Mouse (Mus musculus) urinary bladder, postnatal 36 days (tissue): ENCODE results near the gene Atxn7l3.

Source experiments
- DNase-seq, 2 experiments: peaks; one replicate each; pipeline ENCODE4 v3.0.0; 2022; ENCODE audit warnings: low spot score in 2 of 2, mixed read lengths in 1 of 2

The Atxn7l3 gene

DNA sequence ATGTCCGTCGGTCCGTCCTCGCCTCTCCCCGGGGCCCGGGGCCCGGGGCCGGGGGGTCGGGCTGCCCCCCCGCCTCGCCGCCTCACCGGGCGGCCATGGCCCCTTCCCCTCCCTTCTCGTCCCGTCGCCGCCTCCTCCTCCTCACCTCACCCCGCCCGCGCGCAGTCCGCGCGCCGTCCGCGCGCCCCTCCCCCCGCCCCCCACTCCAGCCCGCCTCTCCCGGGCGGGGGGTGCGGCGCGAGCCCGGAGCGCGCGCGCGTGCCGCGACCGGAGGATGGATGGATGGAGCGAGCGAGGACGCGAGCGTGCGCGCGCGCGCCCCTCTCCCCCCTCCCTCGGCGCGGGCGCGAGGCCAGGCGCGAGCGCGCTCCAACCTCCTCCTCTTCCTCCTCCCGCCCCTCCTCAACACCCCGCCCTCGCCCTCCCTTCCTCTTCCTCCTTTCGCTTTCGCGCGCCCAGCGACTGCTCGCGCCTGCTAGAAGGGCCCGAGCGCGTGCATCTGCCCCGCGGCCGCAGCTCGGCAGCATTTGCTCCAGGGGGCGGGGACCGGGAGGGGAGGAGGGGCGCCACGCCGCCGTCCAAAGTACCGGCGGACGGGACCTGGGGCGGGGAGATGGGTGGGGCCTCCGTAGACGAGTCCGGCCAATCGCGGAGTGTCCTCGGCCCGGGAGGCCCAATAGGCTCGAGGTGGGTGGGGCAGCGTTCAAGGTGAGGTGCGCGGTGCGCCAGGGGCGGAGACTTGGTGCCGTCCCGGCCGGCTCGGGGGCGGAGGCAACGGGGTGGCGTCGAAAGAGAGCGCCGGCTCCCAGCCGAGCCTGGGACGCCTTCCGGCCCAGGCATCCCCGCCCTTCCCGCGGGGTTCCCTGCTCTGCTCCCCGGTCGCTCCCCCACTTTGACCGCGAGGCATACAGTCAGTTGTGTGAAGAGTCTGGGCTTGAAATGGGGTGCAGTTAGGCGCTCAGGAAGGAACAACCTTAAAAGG lies at the start of gene Atxn7l3:
Atxn7l3 (minus strand) TSS at position 141 of the 982 bp plus-strand sequence.
- peak; percentile 94 to 99 for DNase-seq

DNA sequence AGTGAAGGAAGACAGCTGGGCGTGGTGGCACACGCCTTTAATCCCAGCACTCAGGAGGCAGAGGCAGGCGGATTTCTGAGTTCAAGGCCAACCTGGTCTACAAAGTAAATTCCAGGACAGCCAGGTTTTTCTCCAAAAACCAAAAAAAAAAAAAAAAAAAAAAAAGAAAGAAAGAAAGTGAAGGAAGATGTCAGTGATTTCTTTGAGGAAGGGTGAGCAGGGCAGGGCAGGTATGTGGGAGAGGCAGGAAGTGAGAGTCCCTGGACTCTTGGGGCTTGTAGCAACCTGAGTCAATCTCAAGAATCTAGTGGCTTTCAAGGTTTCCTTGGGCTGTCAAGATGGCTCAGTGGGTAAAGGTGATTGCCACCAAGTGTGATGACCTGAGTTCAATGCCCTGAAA lies 48.0 kb upstream of the Atxn7l3 start:
- no peak for DNase-seq

DNA sequence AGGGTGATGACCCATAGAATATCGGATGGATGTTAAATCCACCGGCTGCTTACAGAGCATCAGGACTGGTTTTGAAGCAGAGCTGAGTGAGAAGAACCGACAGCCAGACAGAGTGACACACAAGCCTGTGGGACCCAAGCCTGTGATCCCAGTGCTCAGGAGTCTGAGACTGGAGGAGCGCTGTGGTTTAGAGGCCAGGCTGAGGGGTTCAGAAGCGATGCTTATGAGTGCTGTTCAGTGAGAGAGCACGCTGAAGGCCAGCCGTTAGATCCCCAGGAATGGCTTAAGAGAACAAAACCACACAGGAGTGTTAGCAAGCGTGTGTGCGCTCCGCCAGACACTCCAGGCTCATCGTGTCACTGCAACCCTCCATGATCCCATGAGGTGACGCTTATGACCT lies 46.3 kb upstream of the Atxn7l3 start:
- no peak for DNase-seq

DNA sequence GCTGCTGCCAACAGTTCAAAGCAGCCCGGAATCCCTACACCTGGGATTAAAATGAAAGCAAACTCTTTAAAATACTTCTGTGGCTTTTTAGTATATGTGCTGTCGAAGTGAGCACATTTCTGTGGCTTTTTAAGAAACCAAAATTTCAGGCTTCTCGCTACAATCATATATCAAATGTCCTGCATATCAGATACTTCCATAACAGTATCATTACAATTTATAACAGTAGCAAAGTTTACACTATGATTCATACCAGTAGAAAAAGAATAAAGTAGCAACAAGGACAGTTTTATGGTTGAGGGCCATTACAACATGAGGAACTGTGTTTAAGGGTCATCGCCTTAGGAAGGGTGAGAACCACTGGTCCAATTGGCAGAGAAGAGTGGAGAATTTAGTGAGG lies 44.7 kb upstream of the Atxn7l3 start:
- no peak for DNase-seq

DNA sequence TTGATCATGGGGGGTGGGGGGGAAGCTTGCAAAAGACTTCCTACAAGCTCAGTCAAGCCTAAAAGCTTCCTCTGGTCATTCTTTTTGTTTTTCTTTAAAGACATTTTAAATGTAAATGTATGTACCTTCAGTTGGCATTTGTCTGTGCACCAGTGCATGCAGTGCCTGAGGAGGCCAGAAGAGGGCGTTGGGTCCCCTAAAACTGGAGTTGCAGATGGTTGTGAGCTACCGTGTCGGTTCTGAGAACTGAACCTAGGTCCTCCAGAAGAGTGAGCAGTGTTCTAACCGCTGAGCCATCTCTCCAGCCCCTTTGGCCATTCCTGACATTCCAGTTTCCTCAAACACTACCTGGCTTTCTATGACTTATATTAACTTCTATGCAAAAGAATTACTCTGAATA lies 43.2 kb upstream of the Atxn7l3 start:
- DNase-seq = no peak

DNA sequence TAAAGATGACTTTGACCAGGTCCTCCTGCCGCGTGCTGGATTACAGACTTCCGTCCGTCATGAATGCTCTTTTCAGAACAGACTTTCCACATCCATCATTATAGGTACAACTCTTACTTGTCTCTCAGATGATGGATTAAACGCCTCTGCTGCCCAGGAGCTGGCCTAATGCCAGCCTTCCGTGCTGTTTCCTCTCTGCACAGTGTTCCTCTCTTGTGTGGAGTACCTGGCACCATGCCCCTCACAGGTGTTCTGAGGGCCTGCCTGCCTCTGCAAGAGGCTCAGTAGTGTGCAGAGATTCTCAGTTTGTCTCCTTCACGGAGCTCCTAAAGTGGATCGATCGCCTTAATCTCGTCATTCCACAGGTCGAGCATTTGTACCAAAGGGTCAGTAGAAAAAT lies 42.8 kb upstream of the Atxn7l3 start:
- no peak for DNase-seq

DNA sequence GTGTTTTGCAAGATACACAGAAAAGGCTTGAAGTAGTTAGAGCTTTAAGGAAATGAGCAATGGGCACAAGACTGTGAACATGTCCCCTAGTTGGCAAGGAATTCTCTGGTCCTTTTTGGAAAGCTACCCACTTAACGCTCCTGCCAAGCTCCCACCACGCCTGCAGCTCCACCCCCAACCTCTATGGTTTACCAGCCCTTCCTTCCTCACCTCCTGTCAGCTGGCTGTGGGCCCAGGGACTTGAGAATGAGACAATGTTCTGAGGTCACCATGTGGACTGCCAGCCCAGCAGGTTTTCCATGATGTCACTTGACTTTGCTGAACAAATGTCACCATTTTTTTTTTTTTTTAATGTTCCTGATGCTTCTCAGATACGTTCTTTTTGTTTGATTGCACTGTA lies 42.1 kb upstream of the Atxn7l3 start:
- peak in 1 of 2 experiments; percentile 81 for DNase-seq

DNA sequence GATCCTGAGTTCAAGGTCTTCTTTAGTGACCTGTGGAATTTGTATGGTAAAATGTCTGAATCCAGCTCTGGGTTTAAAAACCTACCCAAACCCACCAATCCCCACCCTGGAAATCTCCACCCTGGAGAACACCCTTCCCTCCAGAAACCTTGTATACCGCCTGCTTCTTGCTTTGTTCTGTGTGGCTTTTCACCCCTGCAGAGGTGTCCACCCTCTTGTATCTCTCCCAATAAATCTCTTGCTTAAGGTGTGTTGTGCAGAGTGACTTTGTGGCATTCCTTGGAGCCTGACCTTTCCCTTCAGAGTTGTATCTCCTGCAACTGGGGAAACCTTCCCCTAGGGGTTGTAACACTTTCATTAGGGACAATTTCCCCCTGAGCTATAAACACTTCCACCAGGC lies 41.5 kb upstream of the Atxn7l3 start:
- no peak for DNase-seq

DNA sequence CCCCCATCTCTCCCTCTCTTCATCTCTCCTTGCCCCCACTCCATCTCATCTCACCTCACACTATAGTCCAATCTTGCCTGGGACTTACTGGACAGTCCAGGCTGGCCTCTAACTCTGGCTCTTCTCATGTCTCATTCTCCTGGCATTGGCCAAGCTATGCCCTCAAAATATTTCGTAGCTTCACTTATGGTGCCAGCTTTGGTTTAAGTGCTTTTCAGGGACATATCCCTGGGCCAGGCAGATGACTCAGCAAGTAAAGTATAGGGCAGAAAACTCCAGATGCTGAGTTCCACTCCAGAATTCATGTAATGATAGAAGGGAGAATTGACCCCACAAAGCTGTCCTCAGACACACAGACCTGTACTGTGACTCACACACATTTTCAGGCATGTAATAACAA lies 39.8 kb upstream of the Atxn7l3 start:
- DNase-seq = no peak

DNA sequence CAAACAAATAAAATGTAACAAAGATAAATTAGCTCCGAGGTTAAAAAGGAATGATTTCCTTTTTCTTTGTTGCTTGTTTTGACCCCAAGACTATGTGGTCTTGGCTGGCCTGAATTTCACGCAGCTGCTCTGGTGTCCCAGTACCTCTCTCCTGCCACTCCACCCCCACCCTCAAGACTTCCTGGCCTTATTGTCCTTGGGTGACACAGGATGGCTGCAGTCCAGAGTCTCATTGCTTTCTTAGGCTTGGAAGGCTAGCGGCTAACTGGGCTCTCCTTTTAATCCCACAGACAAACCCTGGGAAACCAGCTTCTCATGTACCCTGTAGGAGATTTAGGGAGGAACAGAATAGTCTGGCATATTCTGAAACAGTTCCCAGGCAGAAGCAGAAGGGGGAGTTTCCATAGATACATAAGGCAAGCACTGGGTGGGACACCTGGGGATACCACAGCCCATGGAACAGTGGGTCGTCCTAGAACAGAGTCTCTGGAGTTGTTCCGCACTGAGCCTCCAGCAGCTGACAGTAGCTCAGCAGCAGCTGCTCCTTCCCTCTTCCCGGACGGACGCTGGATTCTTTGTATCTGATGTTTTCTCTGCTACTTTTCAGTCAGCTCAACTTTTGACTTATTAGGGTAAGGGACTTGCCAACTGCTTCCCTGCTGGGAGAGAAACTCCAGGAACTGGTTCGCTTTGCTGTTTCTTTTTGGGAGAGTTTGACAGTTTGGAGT lies 38.7 kb upstream of the Atxn7l3 start:
- no peak for DNase-seq

DNA sequence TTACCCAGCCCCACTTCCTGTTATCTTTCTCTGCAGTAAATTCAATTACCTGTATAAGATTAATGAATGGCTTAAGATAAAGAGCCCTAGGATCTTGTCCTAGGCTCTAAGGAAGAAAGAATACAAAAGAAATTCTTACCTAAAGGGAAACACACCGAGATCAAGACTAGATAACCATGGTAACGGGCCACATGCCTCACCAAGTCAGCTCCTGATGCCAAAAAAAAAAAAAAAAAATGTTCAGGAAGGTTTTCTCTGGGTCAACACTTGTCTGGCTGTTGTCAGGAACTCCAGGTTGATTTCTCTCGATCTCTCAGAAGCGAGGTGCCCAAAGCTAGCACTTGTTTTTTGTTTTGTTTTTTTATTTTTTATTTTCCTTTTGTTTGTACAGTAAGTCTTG lies 37.6 kb upstream of the Atxn7l3 start:
- no peak for DNase-seq

DNA sequence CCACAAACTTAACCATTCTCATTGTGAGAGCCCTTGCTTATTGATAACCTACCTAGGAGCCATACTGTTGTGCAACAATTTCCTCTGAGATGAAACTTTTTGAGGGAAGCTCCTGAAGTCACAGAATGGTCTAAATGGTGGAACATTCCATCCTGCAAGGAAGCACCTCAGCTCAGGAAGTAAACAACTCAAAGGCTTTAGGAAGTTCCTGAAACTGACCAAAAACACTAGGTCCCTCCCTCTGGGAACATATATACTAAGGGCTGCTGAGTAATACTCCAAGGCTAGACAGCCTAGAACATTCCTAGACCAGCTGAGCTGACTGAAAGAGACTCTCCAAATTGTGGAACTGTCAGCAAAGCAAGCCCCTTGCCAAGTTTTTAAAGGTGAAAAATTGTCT lies 36.6 kb upstream of the Atxn7l3 start:
- no peak for DNase-seq

DNA sequence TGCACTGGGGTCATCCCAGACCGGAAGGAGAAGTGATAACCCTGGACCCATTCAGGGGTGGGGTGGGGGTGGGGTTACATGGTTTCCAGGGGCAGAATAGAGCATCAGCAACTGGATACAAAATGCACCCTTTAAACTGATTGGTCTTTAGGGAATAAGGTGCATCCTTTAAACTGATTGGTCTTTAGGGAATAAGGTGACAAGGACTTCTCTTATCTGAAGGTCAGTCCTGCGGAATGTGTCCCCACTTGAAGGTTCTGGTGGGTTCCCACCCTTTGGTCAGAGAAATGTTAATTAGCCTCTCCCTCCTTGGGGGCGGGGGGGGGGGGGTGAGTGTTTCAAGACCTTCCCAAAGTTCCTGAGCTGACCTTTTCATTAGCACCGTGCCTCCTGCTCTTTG lies 35.4 kb upstream of the Atxn7l3 start:
- no peak for DNase-seq

DNA sequence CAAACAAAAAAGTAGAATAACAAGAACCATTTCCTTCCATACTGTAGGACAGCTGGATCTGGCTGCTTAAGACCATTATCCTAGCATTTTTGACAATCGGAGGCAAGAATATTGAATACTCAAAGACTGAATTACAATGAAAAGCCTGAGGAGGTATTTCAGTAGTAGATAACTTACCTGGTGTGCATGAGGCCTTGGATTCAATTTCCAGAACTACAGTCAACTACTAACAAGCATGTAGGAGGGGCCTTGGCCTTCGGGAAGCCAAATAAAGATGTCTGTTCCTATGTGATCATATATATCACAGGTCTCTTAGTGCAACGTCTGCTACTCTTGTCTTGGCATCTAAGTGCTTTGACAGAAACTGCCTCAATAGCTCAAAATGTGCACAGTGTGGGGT lies 33.6 kb upstream of the Atxn7l3 start:
- no peak for DNase-seq

DNA sequence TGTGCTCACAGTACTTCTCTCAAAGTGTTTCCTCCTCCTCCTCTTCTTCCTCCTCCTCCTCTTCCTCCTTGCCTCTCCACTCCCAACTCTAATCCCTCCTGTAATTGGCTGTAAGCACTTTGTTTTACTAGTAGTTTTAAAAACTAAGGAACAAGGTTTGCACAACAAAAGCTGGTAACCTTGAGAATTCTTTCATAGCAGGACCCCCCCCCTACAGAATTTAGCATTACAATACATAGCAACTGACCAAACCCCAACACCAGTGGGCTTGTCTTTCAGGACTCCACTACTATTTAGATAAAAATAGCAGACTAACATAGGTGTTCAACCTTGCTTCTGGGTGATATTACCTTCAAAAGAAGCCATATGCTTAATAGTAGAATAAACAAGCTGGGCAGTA lies 33.1 kb upstream of the Atxn7l3 start:
- no peak for DNase-seq

DNA sequence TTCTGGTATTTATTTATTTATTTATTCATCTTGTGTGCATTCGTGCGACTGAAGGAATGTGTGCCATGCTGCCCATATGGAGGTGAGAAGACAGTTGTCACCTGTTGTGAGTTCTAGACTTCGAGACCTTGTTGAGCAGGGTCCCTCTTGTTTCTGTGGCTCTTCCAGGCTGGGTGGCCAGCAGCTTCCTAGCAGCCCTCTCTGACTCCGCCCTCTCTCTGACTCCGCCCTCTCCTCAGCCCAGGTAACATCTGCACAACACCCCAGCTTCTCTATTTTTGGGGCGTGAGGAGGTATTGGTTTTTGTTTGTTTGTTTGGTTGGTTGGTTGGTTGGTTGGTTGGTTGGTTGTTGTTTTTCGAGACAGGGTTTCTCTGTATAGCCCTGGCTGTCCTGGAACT lies 31.4 kb upstream of the Atxn7l3 start:
- no peak for DNase-seq

DNA sequence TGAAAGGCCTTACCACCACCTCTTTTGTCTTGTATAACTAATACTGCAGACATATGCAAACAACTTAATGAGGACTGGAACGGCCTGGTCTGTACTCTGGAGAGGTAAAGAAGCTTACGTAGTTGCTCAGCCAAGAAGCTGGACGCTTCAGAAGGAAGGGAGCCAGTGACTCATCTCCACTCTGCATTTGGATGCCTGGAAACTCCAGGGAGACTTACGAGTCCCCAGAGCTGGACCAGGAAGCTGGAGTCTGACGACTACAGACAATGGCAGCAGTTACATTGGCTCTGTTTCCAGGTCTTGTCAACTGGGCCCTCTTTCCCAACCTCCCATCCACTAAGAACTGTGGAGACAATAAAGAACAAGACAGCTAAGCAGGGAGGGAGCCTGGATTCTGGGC lies 30.8 kb upstream of the Atxn7l3 start:
- DNase-seq = no peak

DNA sequence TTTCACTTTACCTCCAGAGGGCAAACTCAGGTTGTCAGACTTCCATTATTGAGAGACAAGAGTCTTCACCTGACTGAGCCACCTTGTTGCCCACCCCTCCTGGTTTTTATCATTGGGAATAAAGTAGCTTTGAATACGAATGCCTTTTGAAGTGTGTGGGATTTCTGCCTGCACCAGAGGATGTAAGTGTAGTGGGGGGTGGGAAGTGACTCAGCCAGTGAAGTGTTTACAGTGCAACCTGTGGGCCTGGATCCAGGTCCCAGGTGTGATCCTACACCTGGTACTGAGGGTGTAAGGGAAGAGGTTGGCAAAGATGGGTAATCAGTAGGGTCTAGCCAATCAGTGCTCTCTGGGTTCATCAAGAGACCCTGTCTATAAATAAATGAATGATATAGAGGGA lies 27.1 kb upstream of the Atxn7l3 start:
- DNase-seq = no peak

DNA sequence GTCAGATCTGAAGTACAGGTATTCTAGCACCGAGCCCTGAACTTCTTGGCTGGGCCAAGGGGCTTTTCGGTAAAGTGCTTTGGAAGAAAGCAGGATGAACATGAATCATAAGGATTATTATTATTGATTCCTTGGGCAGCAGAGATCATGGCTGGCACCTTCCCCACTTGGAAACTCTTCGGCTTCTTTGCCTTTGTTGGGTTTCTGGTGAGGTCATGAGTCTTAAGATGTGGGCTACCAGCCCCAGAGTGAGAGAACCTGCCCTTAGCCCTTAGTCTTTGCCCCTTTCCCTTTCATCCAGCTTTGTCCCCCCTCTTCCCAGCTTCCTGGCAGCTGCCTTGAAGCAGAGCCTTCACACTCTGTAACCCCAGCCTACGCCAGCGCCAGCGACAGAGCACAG lies 25.5 kb upstream of the Atxn7l3 start:
- no peak for DNase-seq

DNA sequence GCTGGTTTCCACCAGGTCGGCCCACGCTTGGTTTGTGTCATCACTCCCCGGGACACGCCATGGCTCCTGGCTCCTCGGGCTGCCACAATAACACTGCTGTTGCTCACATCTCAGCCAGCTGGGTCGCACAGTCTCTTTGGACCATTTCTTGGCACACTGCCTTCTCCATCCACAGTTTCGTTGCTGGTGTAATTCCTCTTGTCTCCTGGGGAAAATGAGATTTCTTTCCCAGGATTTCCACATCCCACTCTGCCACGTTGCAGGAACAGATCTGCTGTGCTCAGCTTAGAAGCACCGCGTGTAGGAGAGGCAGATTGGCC lies 24.2 kb upstream of the Atxn7l3 start:
- peak; percentile 46 to 82 for DNase-seq

DNA sequence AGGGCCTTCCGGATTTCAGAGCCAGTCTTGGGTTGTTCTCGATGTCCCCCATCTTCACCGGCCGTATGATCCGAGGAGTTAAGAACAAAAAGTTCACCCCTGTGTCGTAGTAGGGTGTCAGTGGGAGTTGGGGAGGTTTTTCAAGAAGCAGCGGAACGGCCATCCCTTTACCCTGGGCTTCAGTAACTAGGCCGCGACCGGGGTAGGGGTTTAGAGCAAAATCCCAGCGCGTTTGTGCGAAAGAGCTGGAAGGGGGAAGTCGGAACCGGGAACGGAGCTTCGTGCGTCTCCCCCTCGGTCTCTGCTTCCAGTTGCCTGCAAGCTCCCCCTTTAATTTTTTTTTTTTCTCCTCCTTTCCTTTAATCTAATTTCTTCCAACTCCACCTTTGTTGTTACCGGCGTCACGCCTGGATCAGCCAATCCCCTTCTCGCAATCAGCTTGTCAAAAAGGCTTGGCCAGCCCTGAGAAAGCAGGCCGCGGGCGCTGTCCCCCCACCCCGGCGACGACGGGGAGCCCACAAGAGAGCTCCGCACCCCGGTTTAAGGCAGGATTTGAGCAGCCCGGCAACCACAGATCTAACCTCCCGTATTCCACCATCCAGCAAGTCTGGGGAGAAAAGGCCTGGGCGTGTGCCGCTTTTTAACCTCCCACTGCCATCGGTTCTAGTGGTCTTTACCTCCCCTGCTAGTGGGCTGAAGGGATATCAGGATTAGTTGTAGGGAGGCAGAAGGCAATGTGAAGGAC lies 23.7 kb upstream of the Atxn7l3 start:
- peak; percentile 71 to 87 for DNase-seq

DNA sequence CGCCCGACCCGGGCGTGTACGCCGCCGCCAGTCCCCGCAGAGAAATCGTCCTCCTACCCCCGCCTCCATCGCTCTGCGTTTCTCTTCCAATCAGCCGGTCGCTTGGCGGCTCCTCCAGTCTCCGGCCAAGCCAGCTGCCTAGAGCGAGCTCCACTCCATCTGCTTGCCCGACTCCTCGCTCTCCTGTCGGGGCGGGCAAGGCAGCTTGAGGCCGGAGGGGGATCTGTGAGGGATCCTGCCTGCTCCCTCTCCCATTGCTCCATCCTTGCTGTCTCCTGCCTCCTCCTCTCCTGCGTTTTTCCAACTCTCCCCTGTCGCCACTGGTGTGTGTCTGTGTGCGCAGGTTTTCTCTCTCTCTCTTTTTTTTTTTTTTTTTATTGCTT lies 23.0 kb upstream of the Atxn7l3 start, which contains the start of gene Ubtf:
Ubtf (minus strand) TSS at position 333 of the 383 bp plus-strand sequence.
- peak; percentile 79 to 82 for DNase-seq
